Mouse (Mus musculus) C2C12 (cell line): ENCODE measurements around the gene Rdh16f1.

Source experiments
- CEBPB ChIP-seq: IDR thresholded peaks from one replicate; pipeline ENCODE4 v1.6.1; 2011; ENCODE audit warnings: low read depth, mild to moderate bottlenecking, control low read depth, moderate library complexity
- CTCF ChIP-seq: IDR thresholded peaks from one replicate; pipeline ENCODE4 v1.5.1; 2011; ENCODE audit not compliant: control insufficient read depth, insufficient read depth, insufficient read length
- FOSL1 ChIP-seq: IDR thresholded peaks from one replicate; pipeline ENCODE4 v1.8.0; 2011; ENCODE audit warnings: mild to moderate bottlenecking, low read length; ENCODE audit not compliant: poor library complexity, insufficient read depth, severe bottlenecking
- MAX ChIP-seq: IDR thresholded peaks from one replicate; pipeline ENCODE4 v1.6.1; 2011; ENCODE audit warnings: mild to moderate bottlenecking, control low read depth
- MYOD1 ChIP-seq: IDR thresholded peaks from one replicate; pipeline ENCODE4 v1.6.1; 2011; ENCODE audit warnings: low read depth; ENCODE audit not compliant: control insufficient read depth, insufficient read length
- MYOG ChIP-seq: IDR thresholded peaks from one replicate; pipeline ENCODE4 v1.6.1; 2011; ENCODE audit not compliant: control insufficient read depth, insufficient read length; ENCODE audit errors: extremely low read depth
- USF1 ChIP-seq: IDR thresholded peaks from one replicate; pipeline ENCODE4 v1.6.1; 2011; ENCODE audit warnings: low read depth, mild to moderate bottlenecking, control low read depth, moderate library complexity

DNA sequence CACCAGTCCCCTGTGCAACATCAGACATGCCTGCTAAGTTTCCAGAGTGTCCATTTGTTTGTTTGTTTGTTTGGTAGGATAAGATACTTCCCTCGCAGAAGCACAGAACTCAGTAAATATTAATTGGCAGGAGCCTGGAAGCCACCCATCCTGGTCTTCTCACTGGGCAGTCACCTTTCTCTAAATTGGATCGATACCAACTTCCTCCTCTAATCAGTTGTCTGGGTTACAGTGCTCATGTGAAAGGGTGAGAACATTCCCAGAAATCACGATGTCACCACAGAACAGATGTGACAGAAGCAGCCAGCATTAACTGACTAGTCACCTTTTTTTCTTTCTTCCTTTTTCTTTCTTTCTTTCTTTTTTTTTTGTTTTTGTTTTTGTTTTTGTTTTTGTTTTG is 4.3 kb upstream of the Rdh16f1 start:
- TF ChIP-seq CTCF (no peak), MYOD1 (no peak), USF1 (no peak), MAX (no peak), CEBPB (no peak), FOSL1 (no peak), MYOG (no peak)
